Mouse (Mus musculus) bone marrow macrophage, adult 2 months (primary cell): ENCODE measurements around the gene Ppp1r14a. TPM values are rescaled to one million over a fixed set of nuclear protein-coding genes. Genes with fewer than 3 reads are reported as not detected.

ENCODE experiments used
- H3K27ac ChIP-seq: 2 replicates; pipeline ENCODE4 v1.5.1; 2012; ENCODE audit warnings: low read depth, low read length; ENCODE audit not compliant: insufficient read depth
- H3K4me1 ChIP-seq: 2 replicates; pipeline ENCODE4 v1.6.1; 2012; ENCODE audit warnings: low read length; ENCODE audit not compliant: control insufficient read depth, insufficient read depth
- H3K4me3 ChIP-seq: 2 replicates; pipeline ENCODE4 v1.5.1; 2012; ENCODE audit warnings: mild to moderate bottlenecking, low read length, moderate library complexity; ENCODE audit not compliant: insufficient read depth
- CTCF ChIP-seq: IDR thresholded peaks from 2 replicates; pipeline ENCODE4 v1.5.1; 2012; ENCODE audit warnings: low read depth, mild to moderate bottlenecking, low read length, moderate library complexity
- POLR2A ChIP-seq: IDR thresholded peaks from 2 replicates; pipeline ENCODE4 v1.6.1; 2012; ENCODE audit warnings: mild to moderate bottlenecking, low read depth, low read length, borderline replicate concordance
- polyA plus RNA-seq: library from polyadenylated mRNA; stranded (reverse); fragments of >200 nt; gene quantifications from 2 replicates; pipeline ENCODE4 v1.2.4, GENCODE M21; 2012; ENCODE audit not compliant: missing spikeins, insufficient read depth, insufficient read length

Ppp1r14a gene
- polyA plus RNA-seq, 1 experiment: not detected

DNA sequence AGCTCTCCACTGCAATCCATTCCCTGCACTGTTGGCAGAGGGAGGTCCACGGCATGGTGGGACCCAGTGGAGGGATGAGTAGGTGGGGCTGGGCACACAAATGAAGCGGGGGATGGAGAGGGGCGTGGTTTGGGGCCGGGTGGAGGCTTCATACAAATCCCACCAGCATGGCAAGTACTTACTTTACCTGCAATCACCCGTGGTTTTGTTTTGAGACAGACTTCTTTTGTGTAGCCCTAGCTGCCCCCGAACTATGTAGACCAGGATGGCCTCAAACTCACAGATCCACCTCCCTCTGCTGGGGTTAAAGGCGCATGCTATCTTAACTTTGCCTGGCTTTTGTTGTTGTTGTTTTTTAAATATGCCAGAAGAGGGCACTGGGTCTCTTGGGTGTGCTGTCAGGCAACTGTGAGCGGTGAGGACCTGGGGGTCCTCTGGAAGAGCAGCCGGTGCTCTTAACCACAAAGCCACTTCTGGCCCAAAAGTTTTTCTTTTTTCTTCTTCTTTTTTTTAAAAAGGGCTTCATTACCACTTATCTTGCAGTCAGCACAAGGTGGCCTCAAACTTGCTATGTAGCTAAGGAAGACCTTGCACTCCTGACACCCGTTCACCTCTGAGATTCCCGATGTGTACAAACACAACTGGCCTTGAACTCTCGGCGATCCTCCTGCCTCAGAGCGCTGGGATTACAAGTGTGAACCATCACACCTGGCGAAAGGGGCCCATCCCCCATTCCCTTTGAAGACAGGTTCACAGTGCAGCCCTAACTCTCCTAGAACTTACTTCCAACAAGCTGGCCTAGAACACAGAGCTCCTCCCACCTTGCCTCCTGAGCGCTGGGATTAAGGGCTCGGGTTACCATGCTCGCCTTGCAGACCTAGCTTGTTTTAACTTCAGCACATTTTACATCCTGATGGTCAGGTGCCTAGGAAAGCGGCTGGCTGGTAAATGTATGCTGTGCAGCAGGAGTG lies 30.5 kb downstream of the Ppp1r14a start:
- H3K4me3 ChIP-seq: no peak overlapping the region
- no peak overlapping the region for H3K27ac ChIP-seq
- no peaks in the 10 kb centered on the region for H3K4me1 ChIP-seq
- no peak for TF ChIP-seq CTCF
- TF ChIP-seq POLR2A: no peak

GRCm38 (mm10) chr7:29327087-29327486 lies 38.0 kb downstream of the Ppp1r14a start:
- Histone ChIP-seq H3K4me1 (no peaks in the 10 kb centered on the region), H3K4me3 (no peak overlapping the region), H3K27ac (no peak overlapping the region)
- TF ChIP-seq POLR2A (no peak), CTCF (no peak)

- TF ChIP-seq POLR2A (no peak), CTCF (no peak)
- no peak overlapping the region for H3K27ac ChIP-seq
- H3K4me3 ChIP-seq: no peak overlapping the region
- H3K4me1 ChIP-seq: no peaks in the 10 kb centered on the region
These were observed 39.9 kb downstream of the Ppp1r14a start for GRCm38 (mm10) chr7:29328984-29329383.

DNA sequence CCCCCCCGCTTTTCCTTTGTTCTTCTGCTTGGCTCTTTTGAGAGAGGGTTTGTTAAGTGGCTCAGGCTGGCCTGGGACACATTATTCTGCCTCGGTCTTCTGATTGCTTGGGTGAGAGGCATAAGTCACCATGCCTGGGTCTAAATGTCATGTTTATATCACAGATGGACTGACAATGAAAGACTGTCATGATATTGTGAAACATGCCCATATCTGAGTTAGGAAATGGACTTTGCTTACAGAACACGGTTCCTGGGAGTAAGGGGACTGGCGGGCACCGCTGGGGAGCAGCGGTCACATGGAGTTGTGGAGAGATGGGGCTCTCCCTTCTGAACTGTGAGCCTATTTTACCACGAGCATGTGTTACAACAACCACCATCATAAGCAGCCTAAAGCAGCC lies 45.0 kb downstream of the Ppp1r14a start:
- TF ChIP-seq CTCF (no peak), POLR2A (no peak)
- no peak overlapping the region for H3K27ac ChIP-seq
- no peaks in the 10 kb centered on the region for H3K4me1 ChIP-seq
- H3K4me3 ChIP-seq: no peak overlapping the region

DNA sequence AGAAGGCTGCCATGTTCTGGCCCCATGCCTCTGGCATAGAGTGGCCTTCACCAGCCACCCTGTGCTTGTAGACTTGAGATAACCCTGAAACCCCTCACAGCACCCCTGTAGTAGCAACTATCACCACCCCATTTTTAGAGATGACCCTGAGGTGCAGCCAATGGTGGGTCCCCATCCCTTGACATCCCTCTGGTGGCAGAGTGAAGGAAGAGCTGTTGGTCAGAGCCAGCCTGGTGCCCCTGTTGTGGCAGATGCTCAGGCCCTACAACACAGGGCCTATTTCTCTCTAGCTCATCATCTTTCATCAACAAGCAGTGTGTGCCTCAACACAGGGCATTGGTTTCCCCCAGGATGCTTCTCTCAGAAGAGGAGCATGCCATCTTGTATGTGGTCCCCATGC lies 46.2 kb downstream of the Ppp1r14a start:
- no peak overlapping the region for H3K4me3 ChIP-seq
- H3K27ac ChIP-seq: no peak overlapping the region
- no peaks in the 10 kb centered on the region for H3K4me1 ChIP-seq
- TF ChIP-seq POLR2A: no peak
- TF ChIP-seq CTCF: no peak

DNA sequence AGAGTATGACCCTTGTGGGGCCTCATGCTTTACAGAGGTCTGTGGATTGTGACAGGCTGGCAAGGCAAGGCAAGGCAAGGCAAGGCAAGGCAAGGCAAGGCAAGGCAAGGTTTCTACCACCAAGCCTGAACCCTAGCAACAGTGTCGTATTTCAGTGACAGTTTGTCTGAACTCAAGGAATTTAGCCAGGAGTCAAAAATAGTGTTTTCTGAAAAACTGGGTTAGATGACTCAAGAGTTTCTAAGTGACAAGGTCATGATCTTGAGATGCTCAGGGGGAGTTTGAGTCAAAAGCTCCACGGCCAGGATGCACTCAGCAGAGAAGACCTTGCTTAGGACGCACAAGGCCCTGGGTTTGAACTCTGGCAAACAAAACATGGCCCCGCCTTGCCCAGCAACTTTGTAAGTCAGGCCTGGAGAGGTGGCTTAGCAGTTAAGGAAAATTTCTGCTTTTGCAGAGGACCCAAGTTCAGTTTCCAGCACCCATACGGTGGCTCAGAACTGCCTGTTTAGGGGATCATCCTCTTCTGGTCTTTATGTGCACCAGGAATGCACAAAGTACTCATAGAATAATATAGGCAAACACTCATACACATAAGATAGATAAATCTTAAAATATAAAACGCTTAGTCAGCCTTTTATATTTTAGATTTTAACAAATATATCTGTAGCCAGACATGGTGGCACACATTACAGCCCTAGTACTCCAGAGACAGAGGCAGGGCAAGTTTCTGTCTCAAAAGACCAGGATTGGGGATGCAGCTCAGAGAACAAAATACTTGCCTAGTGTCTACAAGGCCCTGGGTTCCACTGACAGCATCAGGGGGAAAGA lies 46.9 kb downstream of the Ppp1r14a start:
- TF ChIP-seq POLR2A (no peak), CTCF (no peak)
- Histone ChIP-seq H3K4me3 (no peak overlapping the region), H3K4me1 (no peaks in the 10 kb centered on the region), H3K27ac (no peak overlapping the region)

DNA sequence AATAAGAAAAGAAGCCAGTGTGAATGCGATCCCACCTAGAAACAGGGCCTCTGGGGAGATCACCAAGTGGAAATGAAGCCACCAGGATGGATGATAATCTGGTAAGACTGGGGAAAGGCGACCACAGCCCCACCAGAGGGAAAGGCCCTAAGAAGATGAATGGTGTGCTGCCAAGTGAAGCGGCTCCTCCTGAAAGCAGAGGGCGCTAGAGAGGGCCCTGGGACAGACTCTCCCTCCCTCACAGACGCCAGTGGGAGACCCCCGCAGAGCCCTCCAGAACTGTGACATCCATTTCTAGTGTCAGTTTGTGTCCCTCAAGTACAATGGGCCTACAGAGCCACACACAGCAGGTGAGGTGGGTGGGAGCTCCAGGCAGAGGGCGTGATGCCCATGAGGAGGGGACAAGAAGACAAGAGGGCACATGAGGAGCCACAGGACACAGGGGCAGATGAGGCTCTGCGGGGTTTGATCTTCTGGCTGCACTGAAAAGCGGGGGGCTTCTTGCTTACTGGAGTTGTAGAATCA lies 47.7 kb downstream of the Ppp1r14a start:
- TF ChIP-seq CTCF (peak; percentile 13; the same call in 1 of the 2 replicates), POLR2A (no peak)
- Histone ChIP-seq H3K4me3 (no peak overlapping the region), H3K4me1 (no peaks in the 10 kb centered on the region), H3K27ac (no peak overlapping the region)

DNA sequence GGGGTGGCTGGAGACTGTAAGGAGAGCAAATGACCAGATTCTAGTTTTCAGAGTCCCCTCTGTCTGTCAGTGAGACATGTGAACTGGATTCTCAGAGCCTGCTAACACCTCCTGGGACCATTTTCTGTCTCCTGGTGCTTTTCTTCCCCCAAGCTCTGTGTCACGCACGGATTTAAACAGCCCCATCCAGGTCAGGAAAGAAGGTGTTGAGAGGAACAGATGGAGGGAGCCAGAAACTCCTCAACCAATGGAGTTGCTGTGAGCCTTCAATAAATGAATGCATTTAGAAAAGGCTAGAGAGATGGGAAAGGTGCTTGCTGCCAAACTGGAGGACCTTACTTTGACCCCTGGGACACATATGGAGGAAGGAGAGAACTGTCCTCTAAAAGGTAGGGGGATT lies 48.7 kb downstream of the Ppp1r14a start:
- H3K27ac ChIP-seq: no peak overlapping the region
- no peak overlapping the region for H3K4me3 ChIP-seq
- no peaks in the 10 kb centered on the region for H3K4me1 ChIP-seq
- TF ChIP-seq POLR2A: no peak
- no peak for TF ChIP-seq CTCF

- Histone ChIP-seq H3K4me3 (no peak overlapping the region), H3K4me1 (no peaks in the 10 kb centered on the region), H3K27ac (no peak overlapping the region)
- TF ChIP-seq CTCF: no peak
- TF ChIP-seq POLR2A: no peak
These were observed 49.3 kb downstream of the Ppp1r14a start for GRCm38 (mm10) chr7:29338351-29338919.
